Mouse (Mus musculus) frontal cortex, postnatal 25 days (tissue): ENCODE data around the gene Pon2.
"Not testable (repeated sequence)": the region's sequence is repeated elsewhere in the genome, so short reads cannot be mapped to it uniquely, and the experiment has no call there.

ENCODE experiments used
- DNase-seq, 2 experiments: peaks; one replicate each; pipeline ENCODE4 v3.0.0; 2022; ENCODE audit warnings: low spot score in 2 of 2

The Pon2 gene

GRCm38 (mm10) chr6:5298092-5298554 is at the start of gene Pon2:
Gene Pon2, minus strand, starts transcription at chr6:5298455.
- peak; percentile 12 to 22 for DNase-seq

DNA sequence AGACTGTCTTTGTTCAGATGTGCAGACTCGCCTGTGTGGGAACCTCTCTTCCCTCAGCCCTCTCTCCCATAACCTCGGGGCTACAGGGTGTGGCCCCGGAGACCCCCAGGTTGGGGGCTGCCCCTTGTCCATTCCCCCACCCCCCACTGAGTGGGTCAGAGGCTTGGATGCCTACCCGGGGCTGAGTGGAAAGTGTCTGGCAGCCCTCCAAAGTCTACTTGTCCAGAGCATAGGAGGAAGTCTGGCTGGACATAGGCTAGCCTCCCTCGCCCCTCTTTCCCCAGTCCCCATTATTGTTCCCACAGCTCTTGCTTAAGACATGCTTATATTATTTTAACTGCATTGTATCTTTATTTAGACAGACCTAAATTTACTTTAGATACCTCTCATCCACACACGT is 46.0 kb upstream of the Pon2 start:
- DNase-seq, result no peak

DNA sequence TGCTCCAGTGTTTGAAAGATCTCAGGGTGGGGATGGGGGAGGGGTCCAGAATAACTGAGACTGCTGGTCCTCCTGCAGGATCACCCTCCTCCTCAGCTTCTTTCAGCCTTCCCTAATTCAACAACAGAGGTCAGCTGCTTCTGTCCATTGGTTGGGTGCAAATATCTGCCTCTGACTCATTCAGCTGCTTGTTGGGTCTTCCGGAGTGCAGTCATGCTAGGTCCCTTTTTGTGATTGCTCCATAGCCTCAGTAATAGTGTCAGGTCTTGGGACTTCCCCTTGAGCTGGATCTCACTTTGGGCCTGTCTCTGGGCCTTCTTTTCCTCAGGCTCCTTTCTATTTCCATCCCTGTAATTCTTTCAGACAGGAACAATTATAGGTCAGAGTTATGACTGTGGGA is 41.0 kb upstream of the Pon2 start:
- DNase-seq, result not testable (repeated sequence)

- DNase-seq, result not testable (repeated sequence)
These were observed 40.5 kb upstream of the Pon2 start for GRCm38 (mm10) chr6:5338781-5339180.

DNA sequence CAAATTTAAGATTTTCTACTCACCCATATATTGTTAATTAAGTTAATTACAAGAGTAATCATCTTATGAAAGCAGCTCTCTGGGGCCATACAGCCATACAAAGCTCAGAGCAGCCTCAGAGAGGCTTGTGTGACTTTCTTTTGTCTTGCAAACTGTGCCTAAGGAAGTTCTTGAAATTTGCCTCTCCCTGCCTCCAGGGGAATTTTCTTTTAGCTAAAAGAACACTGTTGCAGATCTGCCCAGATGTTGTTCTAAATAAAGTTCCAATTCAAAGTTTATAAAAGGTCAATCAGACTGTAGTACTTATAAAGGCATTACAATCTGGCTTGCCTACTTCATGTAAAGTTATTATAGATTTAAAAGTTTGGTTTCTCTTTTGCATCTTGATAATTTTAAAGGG is 37.8 kb upstream of the Pon2 start:
- not testable (repeated sequence) for DNase-seq

DNA sequence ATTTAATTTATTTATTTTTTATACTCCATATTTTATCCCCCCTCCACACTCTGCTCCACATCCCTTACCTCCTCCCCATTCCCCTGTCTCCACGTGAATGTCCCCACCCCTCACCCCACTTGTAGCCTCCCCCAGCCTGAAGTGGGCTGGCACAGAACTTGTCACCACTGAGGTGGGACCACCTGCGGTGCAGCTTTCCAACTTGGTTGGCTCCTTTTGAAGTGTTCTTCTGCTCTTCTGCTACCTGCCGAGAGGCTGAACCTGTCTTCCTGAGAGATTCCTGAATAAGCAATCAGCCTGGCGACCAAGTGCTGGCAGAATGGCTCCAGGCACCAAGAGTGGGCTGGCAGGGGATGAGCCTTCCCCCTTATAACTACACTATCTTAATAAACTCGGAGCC is 35.8 kb upstream of the Pon2 start:
- DNase-seq, result no peak

DNA sequence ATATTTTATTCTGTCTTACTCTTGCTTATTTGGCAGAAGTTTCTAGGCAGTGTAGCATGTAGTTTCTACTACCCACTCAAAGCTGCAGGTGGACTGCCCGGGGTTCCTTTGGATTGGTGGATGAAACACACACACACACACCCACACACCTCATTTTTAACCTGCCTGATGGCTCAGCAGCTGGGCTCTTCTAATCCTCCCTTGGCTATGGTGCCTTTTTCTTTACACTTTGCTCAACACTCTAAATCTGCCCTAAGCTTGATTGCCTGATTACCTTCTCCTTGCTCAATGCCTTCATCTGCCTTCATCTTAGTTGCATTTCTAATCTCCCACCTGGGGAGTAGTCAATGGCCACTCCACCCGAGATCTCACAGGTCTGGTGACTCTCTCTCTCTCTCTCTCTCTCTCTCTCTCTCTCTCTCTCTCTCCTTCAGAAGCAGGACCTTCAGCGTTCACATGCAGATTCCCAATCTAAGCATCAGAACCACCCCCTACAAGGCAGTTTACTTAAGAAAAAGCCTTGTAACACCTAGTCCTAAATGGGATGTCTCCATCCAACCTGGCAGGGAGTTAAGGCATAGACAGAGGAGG is 34.4 kb upstream of the Pon2 start:
- no peak for DNase-seq

- no peak for DNase-seq
These were observed 26.9 kb upstream of the Pon2 start for GRCm38 (mm10) chr6:5325122-5325521.

GRCm38 (mm10) chr6:5324101-5324500 is 25.8 kb upstream of the Pon2 start:
- DNase-seq, result not testable (repeated sequence)

DNA sequence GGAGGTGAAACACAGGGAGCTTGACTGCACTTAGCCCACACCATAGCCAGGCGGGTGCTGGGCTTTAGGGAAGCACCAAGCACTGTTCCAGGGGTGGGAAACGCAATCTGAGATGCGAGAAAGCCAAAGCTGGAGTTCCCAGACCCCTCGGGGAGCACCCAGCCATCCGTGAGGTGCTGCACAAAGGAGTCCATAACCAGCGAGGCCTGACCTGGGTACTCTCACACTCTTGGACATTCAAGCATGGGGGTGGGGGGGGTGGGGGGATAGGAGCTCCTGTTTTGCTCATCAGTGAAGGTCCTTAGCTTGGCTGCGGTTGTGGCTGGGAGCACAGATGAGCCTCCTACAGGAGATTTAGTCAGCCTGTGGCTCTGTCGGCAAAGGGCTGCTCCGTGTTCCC is 18.4 kb upstream of the Pon2 start:
- no peak for DNase-seq

DNA sequence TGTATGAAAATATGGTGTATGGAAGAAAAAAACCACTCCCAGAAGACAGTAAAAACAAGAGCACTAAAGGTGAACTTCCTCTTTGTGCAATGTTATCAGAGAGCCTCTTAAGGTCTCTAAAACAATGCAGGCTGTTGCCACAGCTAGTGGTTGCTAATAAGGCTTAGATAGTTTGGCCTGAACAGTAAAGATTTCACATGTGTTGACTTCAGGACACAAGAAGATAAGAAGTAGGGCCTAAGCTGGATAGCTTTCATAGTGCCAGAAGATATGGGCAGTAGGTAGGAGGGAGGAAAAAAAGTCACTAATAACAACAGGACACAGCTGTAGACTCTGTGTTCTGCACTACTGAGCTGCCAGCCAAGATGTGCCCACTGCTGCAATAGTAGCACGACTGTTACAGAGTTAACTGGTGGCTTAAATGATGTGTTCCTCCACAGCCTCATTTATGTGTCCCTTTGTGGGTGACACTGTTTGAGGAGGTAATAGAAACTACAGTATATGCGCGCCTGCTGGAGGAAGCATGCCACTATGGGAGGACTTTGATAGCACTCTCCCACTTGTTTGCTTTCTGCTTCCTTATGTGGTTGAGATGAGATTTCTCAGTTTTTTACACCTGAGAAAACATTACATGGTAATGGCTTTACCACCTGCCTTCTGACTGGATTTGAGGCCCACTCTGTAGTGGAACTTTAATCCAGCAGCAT is 17.0 kb upstream of the Pon2 start:
- no peak for DNase-seq

GRCm38 (mm10) chr6:5313951-5314590 is 15.8 kb upstream of the Pon2 start:
- no peak for DNase-seq

DNA sequence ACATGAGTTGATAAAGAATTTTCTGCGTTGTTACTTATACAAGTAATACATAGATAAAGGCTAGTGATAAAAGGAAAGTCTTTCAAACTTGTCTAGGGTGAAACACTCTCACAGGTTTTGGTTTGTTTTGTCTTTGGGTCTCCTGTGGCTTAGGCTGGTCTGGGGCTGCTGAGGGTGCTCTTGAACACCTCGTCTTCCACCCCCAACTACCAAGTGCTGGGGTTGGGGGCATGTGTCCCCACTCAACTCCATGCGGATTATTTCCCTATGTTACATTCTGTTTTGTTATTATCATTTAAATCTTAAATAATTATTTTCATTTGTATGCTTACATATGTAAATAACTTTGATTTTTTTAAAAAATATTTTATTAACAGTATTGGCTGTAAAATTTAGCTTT is 12.2 kb upstream of the Pon2 start:
- DNase-seq, result no peak

GRCm38 (mm10) chr6:5309595-5310197 is 11.4 kb upstream of the Pon2 start:
- no peak for DNase-seq

DNA sequence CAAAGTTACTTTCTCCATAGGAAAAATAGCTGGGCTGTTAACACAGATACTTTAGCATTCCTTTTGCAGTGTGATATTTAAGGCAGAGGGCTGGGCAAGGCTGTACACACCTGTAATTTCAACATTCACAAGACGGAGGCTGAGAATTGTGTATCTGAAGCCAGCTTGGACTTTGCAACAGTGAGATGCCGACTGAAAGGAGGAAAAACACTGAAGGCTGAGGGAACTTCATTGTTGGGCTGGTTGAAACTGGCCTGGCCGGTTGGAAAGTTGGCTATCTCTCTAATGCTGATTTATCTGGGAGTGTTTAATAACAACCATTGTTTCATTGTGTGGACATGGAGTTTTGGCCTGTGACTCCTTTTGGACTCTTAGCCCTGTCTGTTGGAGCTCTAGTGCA is 7.7 kb upstream of the Pon2 start:
- no peak for DNase-seq

DNA sequence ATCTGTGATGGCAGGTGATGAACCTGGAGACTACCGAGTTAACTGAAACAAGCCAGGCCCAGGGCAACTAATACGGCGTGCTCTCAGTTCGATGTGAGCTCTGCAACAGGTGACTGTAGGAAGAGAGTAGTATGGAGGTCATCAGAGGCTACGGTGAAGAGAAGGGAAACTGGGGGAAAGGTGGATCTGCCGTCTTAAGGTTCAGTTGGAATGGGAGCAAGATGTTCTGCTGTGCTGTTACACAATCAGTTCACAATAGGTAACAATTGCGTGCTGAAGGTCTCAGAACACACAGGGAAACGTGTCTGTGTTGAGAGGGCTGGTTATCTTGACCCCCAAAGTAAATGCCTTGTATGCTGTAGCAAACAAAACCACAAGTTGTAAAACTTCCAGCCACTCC is 6.7 kb upstream of the Pon2 start:
- no peak for DNase-seq

- DNase-seq, result no peak
These were observed 2.4 kb upstream of the Pon2 start for GRCm38 (mm10) chr6:5300629-5301028.

GRCm38 (mm10) chr6:5299561-5299960 is 1.3 kb upstream of the Pon2 start:
- DNase-seq, result no peak

DNA sequence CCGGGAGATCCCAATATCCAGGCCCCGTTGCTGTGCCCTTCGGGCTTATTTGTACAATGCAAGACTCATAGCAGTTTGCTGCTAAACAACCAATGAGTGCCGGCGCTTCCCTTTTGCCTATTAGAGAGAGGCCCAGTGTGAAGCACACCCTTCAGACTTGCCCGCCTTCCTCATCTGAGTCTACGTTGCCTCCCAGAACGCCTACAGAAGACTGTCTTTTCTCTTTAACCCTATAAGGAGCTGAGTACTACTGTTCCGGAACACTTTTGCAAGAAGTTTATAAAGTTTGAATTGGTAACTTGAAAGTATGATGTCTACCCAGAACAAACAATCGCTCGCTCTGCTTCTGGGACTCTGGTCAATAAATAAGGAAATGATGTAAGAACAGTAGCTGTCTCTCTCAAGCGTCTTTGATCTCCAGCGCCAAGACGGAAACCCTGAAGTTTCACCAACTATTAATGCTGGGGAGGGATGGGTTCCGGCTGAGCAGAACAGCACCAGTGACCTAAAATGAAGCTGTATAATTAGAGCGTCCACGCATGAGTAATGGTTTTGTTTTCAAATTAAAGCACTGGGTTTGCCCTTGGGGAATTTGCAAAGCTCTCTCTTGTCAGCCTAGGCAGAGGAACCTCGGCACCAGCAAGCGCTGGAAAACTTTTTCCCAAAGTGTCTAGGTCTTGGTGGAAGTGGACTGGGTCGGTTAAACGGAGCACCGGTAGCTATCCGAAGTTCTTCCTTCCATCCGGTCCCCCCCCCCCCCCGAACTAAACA is 749 bp downstream of the Pon2 start:
- DNase-seq, result no peak

DNA sequence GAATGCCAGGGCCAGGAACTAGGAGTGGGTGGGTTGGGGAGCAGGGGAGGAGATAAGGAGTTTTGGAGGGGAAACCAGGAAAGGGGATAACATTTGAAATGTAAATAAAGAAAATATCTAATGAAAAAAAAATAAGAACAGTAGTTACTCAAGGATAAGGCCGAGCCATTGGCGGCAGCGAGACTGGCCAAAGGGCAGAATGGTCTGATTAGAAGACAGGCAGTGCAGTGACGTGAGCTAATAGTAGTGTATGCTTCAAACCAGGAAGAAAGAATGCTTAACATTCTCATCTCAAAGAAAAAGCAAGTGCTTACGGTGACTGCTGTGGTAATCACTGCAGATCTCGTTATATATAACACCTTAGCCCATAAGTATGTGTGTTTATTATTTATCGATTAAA is 2.2 kb downstream of the Pon2 start:
- no peak for DNase-seq

DNA sequence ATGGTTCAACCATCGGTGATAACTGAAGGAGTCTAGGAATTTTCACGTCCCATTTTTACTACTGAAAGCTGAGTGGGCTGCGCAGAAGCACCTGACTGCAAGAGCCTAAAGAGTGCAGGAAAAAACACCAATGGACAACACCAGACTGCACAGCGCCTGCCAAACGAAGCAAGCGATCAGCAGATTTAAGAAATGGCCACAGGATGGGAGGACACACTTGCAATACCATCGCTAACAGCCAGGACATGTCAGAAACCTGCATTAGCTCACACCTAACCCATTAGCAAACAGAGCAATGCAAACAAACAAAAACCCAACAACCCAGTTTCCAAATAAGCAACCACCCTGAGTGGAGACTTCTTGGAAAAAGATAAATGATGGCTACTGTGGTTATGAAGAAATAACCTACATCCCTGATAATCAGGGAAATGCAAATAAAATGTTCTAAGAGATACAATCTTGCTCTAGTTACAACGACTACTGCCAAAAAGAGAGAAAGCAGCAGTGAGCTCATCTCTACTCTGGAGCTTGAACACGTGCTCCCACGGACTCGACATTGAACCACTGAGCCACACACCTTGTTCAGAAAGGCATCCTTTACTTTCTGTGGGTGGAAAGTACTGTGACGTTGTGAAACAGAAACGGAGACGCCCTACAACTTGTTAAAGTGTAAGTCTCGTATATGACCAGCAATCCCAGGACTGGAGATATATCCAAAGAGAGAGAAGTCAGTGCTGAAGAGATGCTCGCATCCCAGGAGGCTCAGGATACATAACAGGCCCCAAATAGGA is 3.4 kb downstream of the Pon2 start:
- no peak for DNase-seq
